Mouse (Mus musculus): ENCODE measurements around the gene Gm10447. TPM values are rescaled to one million over a fixed set of nuclear protein-coding genes. Genes with fewer than 3 reads are reported as not detected.

Gm10447 gene
- polyA plus RNA-seq, 1 experiment from 2014 or later: 0.23 TPM

DNA sequence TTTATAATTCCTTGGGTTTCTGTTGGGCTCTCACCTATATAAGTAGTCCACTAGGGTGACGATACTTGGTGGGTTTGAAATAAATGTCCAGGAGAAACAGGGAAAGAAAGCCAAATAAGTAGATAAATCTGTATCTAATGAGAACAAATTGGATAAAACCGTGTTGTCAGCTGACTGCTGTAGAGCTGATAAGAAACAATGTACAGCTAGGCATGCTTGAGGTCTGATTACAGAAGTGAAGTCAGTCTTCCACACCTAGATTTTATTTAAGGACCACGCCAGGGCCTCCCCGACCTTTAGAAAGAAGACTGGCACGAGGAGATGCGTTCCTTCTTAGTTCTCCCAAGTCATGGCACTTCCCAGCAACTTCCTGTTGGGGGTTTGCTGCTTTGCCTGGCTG lies 23.9 kb downstream of the Gm10447 start:
- Histone ChIP-seq H3K9me3 (ENCODE audit: control insufficient read depth) (no peaks in the 10 kb centered on the region), H3K4me1 (replicated peaks; ENCODE audit: control insufficient read depth, insufficient read depth, low read length) (peaks cover 5% of the 10 kb centered on the region; the same call in 1 of the 2 replicates), H3K4me3 (ENCODE audit: low read depth, low read length) (no peak overlapping the region), H3K27ac (ENCODE audit: low read depth, low read length) (no peak overlapping the region), H3K4me2 (replicated peaks; ENCODE audit: low read depth) (no peak overlapping the region), H3K36me3 (ENCODE audit: control insufficient read depth, insufficient read depth) (peaks cover 10% of the 10 kb centered on the region), H3K27me3 (replicated peaks; ENCODE audit: control insufficient read depth, insufficient read depth, low read length) (no peaks in the 10 kb centered on the region), H3K9ac (ENCODE audit: low read depth, low read length) (no peak overlapping the region)
- 36% methylated on average over 6 of the region's 6 CpGs for WGBS
- ATAC-seq: no peak
- no peak for TF ChIP-seq CTCF (IDR thresholded peaks at IDR 0.05; ENCODE audit: low read depth)

DNA sequence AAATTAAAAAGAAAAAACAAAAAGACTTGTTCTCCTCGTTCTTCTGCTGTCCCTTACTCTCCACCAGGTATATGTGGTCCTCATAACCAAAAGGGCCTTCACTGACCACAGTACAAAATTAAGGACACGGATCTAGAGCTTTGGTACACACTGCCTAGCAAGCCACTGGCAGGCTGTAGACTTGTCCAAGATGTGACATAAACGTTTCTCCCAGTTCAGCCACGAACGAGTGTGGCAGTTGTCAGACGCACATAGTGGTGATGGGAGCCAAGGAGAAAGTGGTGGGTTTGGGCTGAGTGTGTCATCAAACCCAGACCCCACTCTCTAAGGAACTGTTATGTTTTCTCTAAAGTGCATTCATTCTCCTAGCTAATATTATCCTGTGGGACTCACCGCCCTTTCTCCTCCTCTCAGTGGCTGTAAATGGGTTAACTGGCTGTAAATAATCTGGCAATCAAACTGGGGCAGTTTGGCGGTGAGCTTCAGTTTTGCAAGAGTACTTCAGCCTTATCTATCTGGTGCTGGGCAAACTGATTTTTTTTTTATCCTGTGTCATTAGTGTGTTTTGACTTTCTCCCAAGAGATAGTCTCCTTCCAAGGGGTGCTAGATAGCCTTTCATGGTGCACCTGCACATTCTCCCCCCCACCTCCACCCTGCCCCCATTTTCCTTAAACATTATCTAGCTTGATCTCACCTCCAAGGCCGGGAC lies 25.4 kb downstream of the Gm10447 start:
- peak overlapping the region; percentile 67 for H3K4me3 ChIP-seq (ENCODE audit: low read depth, low read length)
- 7% methylated on average over 9 of the region's 9 CpGs for WGBS
- H3K9ac ChIP-seq (ENCODE audit: low read depth, low read length): no peak overlapping the region; the same call in none of the 2 replicates
- H3K27me3 ChIP-seq (replicated peaks; ENCODE audit: control insufficient read depth, insufficient read depth, low read length): no peaks in the 10 kb centered on the region
- no peak for TF ChIP-seq CTCF (IDR thresholded peaks at IDR 0.05; ENCODE audit: low read depth)
- no peaks in the 10 kb centered on the region for H3K9me3 ChIP-seq (ENCODE audit: control insufficient read depth)
- peak; percentile 7 for ATAC-seq
- peak overlapping the region; percentile 66 for H3K27ac ChIP-seq (ENCODE audit: low read depth, low read length)
- peak overlapping the region; percentile 76 for H3K4me2 ChIP-seq (replicated peaks; ENCODE audit: low read depth)
- peaks cover 18% of the 10 kb centered on the region for H3K36me3 ChIP-seq (ENCODE audit: control insufficient read depth, insufficient read depth)
- H3K4me1 ChIP-seq (replicated peaks; ENCODE audit: control insufficient read depth, insufficient read depth, low read length): peaks cover 5% of the 10 kb centered on the region; the same call in 1 of the 2 replicates

DNA sequence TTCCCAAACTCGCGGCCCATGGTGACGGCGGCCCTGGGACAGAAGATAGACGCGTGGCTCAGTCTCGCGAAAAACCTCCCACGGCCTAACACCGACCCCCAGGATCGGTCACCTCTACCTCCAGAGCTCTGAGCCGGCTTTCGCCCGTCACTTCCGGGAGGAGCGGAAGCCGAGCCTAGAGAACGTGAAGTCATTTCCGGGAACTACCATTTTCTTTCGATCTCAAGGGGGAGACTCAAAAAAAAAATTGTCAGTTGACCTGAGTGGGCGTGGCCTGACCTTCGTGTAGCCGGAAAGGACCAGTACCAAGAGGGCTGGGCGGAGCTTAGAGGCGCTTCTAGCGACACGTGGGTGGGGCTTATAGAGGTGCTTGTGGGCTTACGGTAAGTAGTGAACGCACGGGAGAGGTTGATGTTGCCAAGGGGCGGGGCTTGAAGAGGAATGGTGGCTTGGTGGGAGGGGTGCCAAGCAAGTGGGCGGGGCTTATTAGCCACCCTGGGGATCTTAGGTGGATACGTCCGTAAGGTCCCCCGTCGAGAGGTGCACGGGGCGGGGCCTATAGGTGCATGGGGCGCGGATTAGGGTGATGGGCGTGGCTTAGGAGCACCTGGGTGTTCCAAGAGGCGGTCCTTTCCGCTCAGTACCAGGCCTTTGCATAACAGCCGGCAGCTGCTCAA lies 26.1 kb downstream of the Gm10447 start, which contains the start of the genes Uqcrq and Gdf9:
Gene Uqcrq (minus strand): TSS at position 162 of the 677 bp plus-strand sequence.
Gene Gdf9 (plus strand): TSS at position 354 of the 677 bp plus-strand sequence.
- H3K27ac ChIP-seq (ENCODE audit: low read depth, low read length): peak within 1 kb of the TSS; percentile 95

DNA sequence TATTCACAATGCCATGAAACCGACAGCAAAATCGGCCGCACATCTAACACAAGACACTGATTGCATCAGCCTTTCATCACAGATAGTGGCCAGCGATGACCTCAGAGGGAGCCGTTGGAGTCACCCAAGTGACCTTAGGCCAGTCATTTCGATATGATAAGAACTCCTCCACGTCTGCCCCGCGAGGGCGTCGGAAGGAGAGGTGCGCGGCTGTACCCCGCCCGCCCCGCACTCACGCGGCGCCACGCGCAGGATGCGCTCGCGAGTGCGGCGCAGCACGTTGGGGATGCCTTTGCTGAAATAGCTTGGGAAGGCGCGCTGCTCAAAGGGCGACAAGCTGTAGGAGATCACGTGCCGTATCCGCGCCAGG lies 26.6 kb downstream of the Gm10447 start:
- under 1% methylated on average over 34 of the region's 34 CpGs for WGBS
- Histone ChIP-seq H3K36me3 (ENCODE audit: control insufficient read depth, insufficient read depth) (peaks cover 18% of the 10 kb centered on the region), H3K4me3 (ENCODE audit: low read depth, low read length) (peak overlapping the region; percentile 67), H3K27me3 (replicated peaks; ENCODE audit: control insufficient read depth, insufficient read depth, low read length) (no peaks in the 10 kb centered on the region), H3K9me3 (ENCODE audit: control insufficient read depth) (no peaks in the 10 kb centered on the region), H3K27ac (ENCODE audit: low read depth, low read length) (peak overlapping the region; percentile 95), H3K4me1 (replicated peaks; ENCODE audit: control insufficient read depth, insufficient read depth, low read length) (peaks cover 8% of the 10 kb centered on the region; the same call in 1 of the 2 replicates), H3K9ac (ENCODE audit: low read depth, low read length) (peak overlapping the region; percentile 79), H3K4me2 (replicated peaks; ENCODE audit: low read depth) (peak overlapping the region; percentile 76)
- peak; percentile 53 for ATAC-seq
- TF ChIP-seq CTCF (IDR thresholded peaks at IDR 0.05; ENCODE audit: low read depth): no peak

More for the DNA sequence above, 26.1 kb downstream of the Gm10447 start, which contains the start of the genes Uqcrq and Gdf9:
- Histone ChIP-seq H3K9ac (ENCODE audit: low read depth, low read length) (peak within 1 kb of the TSS; percentile 79), H3K4me2 (replicated peaks; ENCODE audit: low read depth) (peak within 1 kb of the TSS; percentile 76), H3K27me3 (replicated peaks; ENCODE audit: control insufficient read depth, insufficient read depth, low read length) (no peaks in the 10 kb centered on the region), H3K4me3 (ENCODE audit: low read depth, low read length) (peak within 1 kb of the TSS; percentile 67), H3K9me3 (ENCODE audit: control insufficient read depth) (no peaks in the 10 kb centered on the region), H3K36me3 (ENCODE audit: control insufficient read depth, insufficient read depth) (peaks cover 18% of the 10 kb centered on the region), H3K4me1 (replicated peaks; ENCODE audit: control insufficient read depth, insufficient read depth, low read length) (peaks cover 5% of the 10 kb centered on the region; the same call in 1 of the 2 replicates)
- under 1% methylated on average over 44 of the region's 44 CpGs for WGBS
- peak; percentile 12; the same call in 1 of the 2 replicates for TF ChIP-seq CTCF (IDR thresholded peaks at IDR 0.05; ENCODE audit: low read depth)
- ATAC-seq: peak; percentile 92

DNA sequence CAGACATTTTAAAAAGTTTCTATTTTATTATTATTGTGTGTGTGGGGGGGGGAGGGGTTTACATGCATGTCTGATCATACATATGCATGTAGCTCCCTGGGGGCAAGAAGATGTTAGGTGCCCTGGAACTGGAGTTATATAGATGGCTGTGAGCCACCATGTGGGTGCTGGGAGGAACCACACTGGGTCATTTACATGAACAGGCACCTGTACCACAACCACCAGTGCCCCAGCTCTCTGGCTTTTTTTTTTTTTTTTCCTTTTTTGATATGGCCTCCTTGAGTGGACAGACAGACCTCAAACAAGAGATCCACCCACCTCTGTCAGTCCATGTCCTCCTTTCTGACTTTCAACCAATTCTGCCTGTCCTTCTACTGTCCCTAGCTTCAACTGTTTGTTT lies 27.7 kb downstream of the Gm10447 start:
- no peaks in the 10 kb centered on the region for H3K27me3 ChIP-seq (replicated peaks; ENCODE audit: control insufficient read depth, insufficient read depth, low read length)
- no peak overlapping the region for H3K4me3 ChIP-seq (ENCODE audit: low read depth, low read length)
- H3K4me2 ChIP-seq (replicated peaks; ENCODE audit: low read depth): peak overlapping the region; percentile 76
- no peak for ATAC-seq
- peaks cover 9% of the 10 kb centered on the region; the same call in 1 of the 2 replicates for H3K4me1 ChIP-seq (replicated peaks; ENCODE audit: control insufficient read depth, insufficient read depth, low read length)
- no peaks in the 10 kb centered on the region for H3K9me3 ChIP-seq (ENCODE audit: control insufficient read depth)
- H3K9ac ChIP-seq (ENCODE audit: low read depth, low read length): peak overlapping the region; percentile 79; the same call in 1 of the 2 replicates
- peak overlapping the region; percentile 95 for H3K27ac ChIP-seq (ENCODE audit: low read depth, low read length)
- TF ChIP-seq CTCF (IDR thresholded peaks at IDR 0.05; ENCODE audit: low read depth): no peak; the same call in 1 of the 2 replicates
- peaks cover 18% of the 10 kb centered on the region for H3K36me3 ChIP-seq (ENCODE audit: control insufficient read depth, insufficient read depth)

DNA sequence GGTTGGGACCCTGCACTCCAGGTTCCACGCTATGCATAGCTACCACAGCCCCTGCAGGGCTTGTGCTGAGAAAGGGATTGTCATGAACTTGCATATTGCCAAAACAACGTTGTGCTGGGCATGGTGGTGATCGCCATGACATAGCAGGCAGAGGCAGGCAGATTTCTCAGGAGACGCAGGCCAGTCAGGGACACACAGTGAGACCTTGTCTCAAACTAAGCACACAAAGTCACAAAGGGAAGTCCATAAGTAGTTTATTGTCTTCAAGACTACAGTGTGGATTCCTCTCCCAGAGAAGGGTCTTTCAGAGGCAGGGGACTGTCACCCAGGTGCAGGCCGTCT lies 28.2 kb downstream of the Gm10447 start:
- Histone ChIP-seq H3K4me2 (replicated peaks; ENCODE audit: low read depth) (no peak overlapping the region), H3K9me3 (ENCODE audit: control insufficient read depth) (no peaks in the 10 kb centered on the region), H3K9ac (ENCODE audit: low read depth, low read length) (no peak overlapping the region), H3K4me1 (replicated peaks; ENCODE audit: control insufficient read depth, insufficient read depth, low read length) (peaks cover 9% of the 10 kb centered on the region; the same call in 1 of the 2 replicates), H3K27me3 (replicated peaks; ENCODE audit: control insufficient read depth, insufficient read depth, low read length) (no peaks in the 10 kb centered on the region), H3K27ac (ENCODE audit: low read depth, low read length) (peak overlapping the region; percentile 95), H3K36me3 (ENCODE audit: control insufficient read depth, insufficient read depth) (peaks cover 18% of the 10 kb centered on the region), H3K4me3 (ENCODE audit: low read depth, low read length) (no peak overlapping the region)
- ATAC-seq: no peak
- TF ChIP-seq CTCF (IDR thresholded peaks at IDR 0.05; ENCODE audit: low read depth): no peak
- WGBS: 90% methylated on average over 5 of the region's 5 CpGs
